Mouse (Mus musculus): ENCODE measurements around the gene Pde4dip. TPM values are rescaled to one million over a fixed set of nuclear protein-coding genes. Genes with fewer than 3 reads are reported as not detected.

The Pde4dip gene
- total RNA-seq, 1 experiment from 2014 or later = 9.7 TPM

DNA sequence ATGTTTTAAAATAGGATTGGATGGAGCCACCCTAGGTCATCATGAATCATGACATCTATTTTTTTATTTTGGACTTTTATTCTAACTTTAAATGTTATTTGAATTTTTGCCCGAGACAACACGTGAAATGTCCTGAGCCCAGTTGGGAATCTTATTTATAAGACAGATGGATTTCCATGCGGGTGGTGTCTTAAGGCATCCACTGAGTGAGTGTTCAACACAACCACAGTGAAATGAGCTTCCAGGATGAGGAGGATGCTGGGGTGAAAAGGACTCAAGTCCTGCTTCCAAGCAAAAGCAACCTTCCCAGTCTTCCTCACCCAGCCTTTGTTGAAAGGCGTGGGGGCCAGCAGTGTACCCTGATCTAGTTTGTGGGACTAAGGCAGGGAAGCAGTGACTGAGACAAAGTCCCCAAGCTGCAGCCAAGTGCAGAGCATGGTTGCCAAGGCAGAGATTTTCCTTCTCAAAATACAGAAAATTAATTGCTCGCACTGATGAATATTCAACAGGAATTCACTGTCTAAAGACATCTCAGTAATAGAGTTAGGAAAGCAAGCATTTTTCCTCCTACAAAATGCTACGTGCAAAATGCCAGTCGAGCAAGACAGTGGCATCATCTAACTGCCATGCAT lies 27.6 kb downstream of the Pde4dip start:
- ATAC-seq (replicated peaks in 1 of 2; ENCODE audit: insufficient read depth in 1 of 2, low FRiP score in 2 of 2, low TSS enrichment in 1 of 2, low read depth in 1 of 2, poor library complexity in 2 of 2, severe bottlenecking in 2 of 2) = no peak

- no peak for ATAC-seq (replicated peaks in 1 of 2; ENCODE audit: insufficient read depth in 1 of 2, low FRiP score in 2 of 2, low TSS enrichment in 1 of 2, low read depth in 1 of 2, poor library complexity in 2 of 2, severe bottlenecking in 2 of 2)
Measured at GRCm38 (mm10) chr3:97859400-97859799, 29.1 kb downstream of the Pde4dip start.

DNA sequence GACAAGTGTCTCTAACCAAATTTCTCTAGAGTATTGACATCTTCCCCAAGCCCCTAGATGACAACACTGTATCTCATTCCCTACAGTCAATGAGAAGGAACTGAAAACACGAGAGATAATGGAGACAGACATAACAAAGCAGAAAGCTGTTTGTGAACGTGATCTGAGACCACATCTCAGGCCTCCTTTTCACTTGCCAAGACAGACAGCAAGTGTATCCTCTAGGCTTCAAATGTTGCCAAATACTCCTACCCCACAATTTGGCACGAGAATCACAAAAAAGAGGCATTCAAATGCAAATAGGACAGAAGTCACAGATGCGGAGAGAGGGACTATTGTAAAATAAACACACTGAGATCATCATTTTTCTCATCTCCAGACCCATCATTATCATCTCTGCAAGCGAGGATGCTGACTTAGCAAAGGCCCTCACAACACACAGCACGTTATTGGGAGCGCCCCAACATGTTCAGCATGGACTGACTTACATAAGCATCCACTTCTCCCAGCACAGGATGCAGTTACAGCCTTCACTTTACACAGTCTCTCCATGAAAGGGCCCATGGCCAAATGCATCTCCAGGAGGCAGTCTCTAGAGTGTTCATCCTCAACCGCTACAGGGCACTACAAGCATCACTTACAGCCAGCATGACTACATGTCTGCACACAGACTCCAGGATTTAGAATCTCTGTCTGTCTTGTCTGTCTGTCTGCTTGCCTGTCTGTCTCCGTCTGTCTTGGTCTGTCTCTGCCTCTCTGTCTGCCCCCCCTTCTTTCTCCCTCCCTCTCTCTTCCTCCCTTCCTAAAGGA lies 33.7 kb downstream of the Pde4dip start:
- ATAC-seq (replicated peaks in 1 of 2; ENCODE audit: insufficient read depth in 1 of 2, low FRiP score in 2 of 2, low TSS enrichment in 1 of 2, low read depth in 1 of 2, poor library complexity in 2 of 2, severe bottlenecking in 2 of 2) = no peak

DNA sequence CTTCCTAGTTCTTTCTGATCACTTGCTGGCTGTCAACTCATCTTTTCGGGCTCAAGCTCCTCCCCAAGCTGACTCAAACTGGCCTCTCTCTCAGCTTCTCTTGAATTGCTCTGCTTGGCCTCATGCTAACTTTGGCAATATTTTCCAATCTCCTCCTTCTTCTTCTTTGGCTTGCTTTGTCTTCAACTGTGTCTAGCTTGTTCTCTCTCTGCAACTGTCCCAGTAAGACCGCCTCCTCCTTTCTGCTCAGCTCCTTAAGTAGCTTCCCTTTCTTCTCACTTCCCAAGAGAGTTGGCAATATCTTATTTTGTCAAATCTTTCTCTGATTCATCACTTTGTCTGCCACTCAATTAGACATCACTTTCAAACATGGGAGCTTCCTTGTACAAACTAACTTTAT lies 36.7 kb downstream of the Pde4dip start:
- no peak for ATAC-seq (replicated peaks in 1 of 2; ENCODE audit: insufficient read depth in 1 of 2, low FRiP score in 2 of 2, low TSS enrichment in 1 of 2, low read depth in 1 of 2, poor library complexity in 2 of 2, severe bottlenecking in 2 of 2)

DNA sequence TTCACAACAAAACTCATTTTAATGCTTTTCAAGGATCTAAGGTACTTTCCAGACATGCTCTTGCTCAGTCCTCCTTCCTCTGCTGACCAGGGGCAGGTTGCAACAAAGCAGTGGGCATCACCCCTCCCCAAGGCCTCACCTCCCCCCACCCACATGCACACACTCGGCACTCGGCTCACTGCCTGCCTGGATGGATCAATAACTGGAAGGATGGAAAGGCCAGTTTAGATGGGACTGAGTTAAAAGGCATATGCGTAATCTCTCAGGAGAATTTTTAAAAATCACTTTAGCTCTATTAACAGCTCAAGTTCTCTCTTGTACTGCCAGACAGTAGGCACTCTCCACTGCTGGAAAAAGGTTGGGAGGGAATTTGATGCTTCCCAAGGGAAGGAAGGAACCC lies 40.9 kb downstream of the Pde4dip start:
- no peak for ATAC-seq (replicated peaks in 1 of 2; ENCODE audit: insufficient read depth in 1 of 2, low FRiP score in 2 of 2, low TSS enrichment in 1 of 2, low read depth in 1 of 2, poor library complexity in 2 of 2, severe bottlenecking in 2 of 2)

- ATAC-seq (replicated peaks in 1 of 2; ENCODE audit: insufficient read depth in 1 of 2, low FRiP score in 2 of 2, low TSS enrichment in 1 of 2, low read depth in 1 of 2, poor library complexity in 2 of 2, severe bottlenecking in 2 of 2) = no peak
Measured at GRCm38 (mm10) chr3:97846448-97846847, 42.1 kb downstream of the Pde4dip start.

DNA sequence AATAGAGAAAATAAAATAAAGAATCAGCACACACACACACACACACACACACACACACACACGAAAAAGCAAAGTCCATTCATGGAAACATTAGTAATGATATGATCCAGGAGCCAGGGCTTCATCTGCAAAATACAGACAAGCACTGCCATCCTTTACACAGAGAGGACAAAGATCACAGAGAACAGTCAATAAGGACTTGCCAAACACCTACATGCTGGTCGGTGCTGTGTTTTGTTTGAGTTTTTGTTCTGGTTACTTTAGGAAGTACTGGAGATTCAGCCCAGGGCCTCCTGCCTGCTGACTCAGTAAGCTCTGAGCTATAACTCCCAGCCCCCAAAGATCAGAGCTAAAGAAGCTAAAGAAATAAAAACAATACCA lies 43.7 kb downstream of the Pde4dip start:
- no peak for ATAC-seq (replicated peaks in 1 of 2; ENCODE audit: insufficient read depth in 1 of 2, low FRiP score in 2 of 2, low TSS enrichment in 1 of 2, low read depth in 1 of 2, poor library complexity in 2 of 2, severe bottlenecking in 2 of 2)

- ATAC-seq (replicated peaks in 1 of 2; ENCODE audit: insufficient read depth in 1 of 2, low FRiP score in 2 of 2, low TSS enrichment in 1 of 2, low read depth in 1 of 2, poor library complexity in 2 of 2, severe bottlenecking in 2 of 2) = no peak
Measured at GRCm38 (mm10) chr3:97844163-97844820, 44.2 kb downstream of the Pde4dip start.

GRCm38 (mm10) chr3:97842641-97843040 lies 45.9 kb downstream of the Pde4dip start:
- ATAC-seq (replicated peaks in 1 of 2; ENCODE audit: insufficient read depth in 1 of 2, low FRiP score in 2 of 2, low TSS enrichment in 1 of 2, low read depth in 1 of 2, poor library complexity in 2 of 2, severe bottlenecking in 2 of 2) = peak in 1 of 2 experiments; percentile 56; a peak in 2 of 4 replicates

GRCm38 (mm10) chr3:97840439-97840838 lies 48.1 kb downstream of the Pde4dip start:
- ATAC-seq (replicated peaks in 1 of 2; ENCODE audit: insufficient read depth in 1 of 2, low FRiP score in 2 of 2, low TSS enrichment in 1 of 2, low read depth in 1 of 2, poor library complexity in 2 of 2, severe bottlenecking in 2 of 2) = peak; percentile 58 to 62; a peak in 3 of 4 replicates

DNA sequence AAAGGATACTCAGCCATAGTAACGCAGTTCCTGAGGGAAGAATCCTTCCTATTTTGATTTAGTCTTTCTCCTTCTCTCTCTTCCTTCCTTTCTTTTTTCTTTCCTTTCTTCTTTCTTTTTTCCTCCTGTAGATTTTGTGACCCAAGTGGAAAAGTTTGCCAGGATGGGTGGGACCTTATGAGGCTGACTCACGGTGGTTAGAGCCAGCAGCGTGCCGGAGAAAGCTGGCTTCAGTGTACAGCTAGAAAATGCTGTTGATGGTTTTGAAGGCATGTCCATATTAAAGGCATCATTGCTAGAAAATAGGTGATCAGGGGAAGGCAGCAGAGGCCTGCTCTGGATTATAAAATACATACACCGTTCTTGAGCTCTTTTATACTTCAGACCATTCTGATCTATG lies 52.6 kb downstream of the Pde4dip start:
- ATAC-seq (replicated peaks in 1 of 2; ENCODE audit: insufficient read depth in 1 of 2, low FRiP score in 2 of 2, low TSS enrichment in 1 of 2, low read depth in 1 of 2, poor library complexity in 2 of 2, severe bottlenecking in 2 of 2) = no peak

DNA sequence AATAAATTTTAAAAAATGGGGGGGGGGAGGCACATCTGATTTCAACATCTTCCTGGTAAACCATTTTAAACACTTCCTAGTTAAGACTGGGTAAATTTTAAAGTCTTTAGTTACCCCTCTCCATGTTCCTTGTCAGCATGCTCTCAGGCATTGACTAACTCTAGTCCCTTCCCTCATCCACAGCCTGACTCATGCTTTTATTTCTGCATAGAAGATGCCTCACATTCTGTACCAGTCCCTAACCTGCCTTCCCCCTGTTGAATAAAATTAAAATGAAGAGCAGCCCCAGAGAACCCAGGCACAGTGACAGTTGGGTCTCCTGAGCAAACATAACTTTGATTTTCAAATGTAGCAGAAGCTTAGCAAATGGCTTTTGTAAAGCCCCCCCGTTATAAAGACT lies 53.9 kb downstream of the Pde4dip start:
- ATAC-seq (replicated peaks in 1 of 2; ENCODE audit: insufficient read depth in 1 of 2, low FRiP score in 2 of 2, low TSS enrichment in 1 of 2, low read depth in 1 of 2, poor library complexity in 2 of 2, severe bottlenecking in 2 of 2) = no peak

DNA sequence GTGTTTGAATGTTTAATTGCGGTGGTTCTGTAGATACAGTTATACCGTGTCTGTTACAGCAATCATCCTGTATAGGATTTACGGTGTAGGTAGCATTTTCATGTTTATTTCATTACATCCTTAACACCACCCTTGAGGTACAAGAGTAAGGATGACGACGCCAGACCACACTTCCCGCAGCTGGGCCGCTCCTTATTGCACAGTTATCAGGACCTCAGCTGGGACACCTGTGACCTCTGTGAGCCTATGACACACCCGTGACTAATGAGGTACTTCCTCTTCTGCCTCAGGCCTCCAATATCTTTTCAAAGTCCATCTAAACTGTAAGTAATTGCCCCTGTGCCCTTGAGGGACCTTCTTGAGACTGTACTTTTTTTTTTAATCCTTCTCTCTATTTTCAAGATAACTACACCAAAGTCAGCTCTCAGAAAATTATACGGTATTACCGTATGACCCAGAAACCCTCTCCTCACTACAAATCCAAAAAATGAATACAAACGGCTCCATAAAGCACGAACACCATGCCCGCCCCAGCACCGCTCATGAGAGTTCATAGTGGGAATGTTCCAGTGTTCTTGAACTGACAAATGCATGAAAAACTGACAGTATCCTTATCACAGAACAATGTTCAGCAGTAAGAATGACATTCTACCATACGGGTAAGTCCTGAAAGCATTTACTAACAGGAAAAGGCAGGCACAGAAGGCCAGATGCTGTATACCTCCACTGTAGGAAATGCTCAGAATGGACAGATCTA lies 56.8 kb downstream of the Pde4dip start:
- peak; percentile 62 to 67 for ATAC-seq (replicated peaks in 1 of 2; ENCODE audit: insufficient read depth in 1 of 2, low FRiP score in 2 of 2, low TSS enrichment in 1 of 2, low read depth in 1 of 2, poor library complexity in 2 of 2, severe bottlenecking in 2 of 2)

DNA sequence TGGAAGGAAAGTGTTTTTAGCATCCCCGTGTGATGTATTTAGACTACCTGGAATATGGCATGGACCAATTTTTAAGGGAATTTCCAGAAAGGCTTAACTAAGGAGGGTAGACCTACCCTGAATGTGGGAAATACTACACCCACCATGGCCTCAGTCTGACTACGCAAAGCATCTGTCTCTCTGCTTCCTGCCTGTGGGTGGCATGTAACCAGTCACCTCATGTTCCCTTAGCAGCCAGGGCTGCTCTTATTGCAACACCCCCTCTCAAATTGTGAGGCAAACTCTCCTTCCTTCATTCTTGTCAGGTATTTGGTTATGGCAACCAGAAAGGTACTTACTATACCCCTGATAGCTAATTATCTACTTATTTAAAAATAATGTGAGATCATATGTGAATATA lies 57.9 kb downstream of the Pde4dip start:
- peak in 1 of 2 experiments; percentile 45; a peak in 1 of 4 replicates for ATAC-seq (replicated peaks in 1 of 2; ENCODE audit: insufficient read depth in 1 of 2, low FRiP score in 2 of 2, low TSS enrichment in 1 of 2, low read depth in 1 of 2, poor library complexity in 2 of 2, severe bottlenecking in 2 of 2)

GRCm38 (mm10) chr3:97830122-97830521 lies 58.4 kb downstream of the Pde4dip start:
- ATAC-seq (replicated peaks in 1 of 2; ENCODE audit: insufficient read depth in 1 of 2, low FRiP score in 2 of 2, low TSS enrichment in 1 of 2, low read depth in 1 of 2, poor library complexity in 2 of 2, severe bottlenecking in 2 of 2) = no peak

DNA sequence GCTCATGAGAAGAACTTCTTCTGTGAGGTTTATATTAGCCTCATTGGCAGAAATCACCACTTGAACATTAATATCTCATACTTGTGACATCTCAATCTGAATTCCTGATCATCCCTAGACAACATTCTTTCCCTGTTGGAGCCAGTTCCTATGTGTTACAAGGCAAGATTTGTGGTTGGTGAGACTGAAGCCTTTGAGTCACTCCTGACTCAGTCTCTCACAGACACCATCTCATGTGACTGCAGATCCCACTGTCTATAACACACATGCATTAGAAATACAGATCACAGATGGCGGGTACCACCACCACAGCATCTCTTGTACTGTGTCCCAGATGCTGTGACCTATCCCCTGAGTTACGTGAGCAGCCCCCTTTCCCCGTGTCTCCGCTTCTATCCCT lies 60.2 kb downstream of the Pde4dip start:
- ATAC-seq (replicated peaks in 1 of 2; ENCODE audit: insufficient read depth in 1 of 2, low FRiP score in 2 of 2, low TSS enrichment in 1 of 2, low read depth in 1 of 2, poor library complexity in 2 of 2, severe bottlenecking in 2 of 2) = no peak

GRCm38 (mm10) chr3:97825246-97825645 lies 63.3 kb downstream of the Pde4dip start:
- ATAC-seq (replicated peaks in 1 of 2; ENCODE audit: insufficient read depth in 1 of 2, low FRiP score in 2 of 2, low TSS enrichment in 1 of 2, low read depth in 1 of 2, poor library complexity in 2 of 2, severe bottlenecking in 2 of 2) = no peak

GRCm38 (mm10) chr3:97824744-97825143 lies 63.8 kb downstream of the Pde4dip start:
- no peak for ATAC-seq (replicated peaks in 1 of 2; ENCODE audit: insufficient read depth in 1 of 2, low FRiP score in 2 of 2, low TSS enrichment in 1 of 2, low read depth in 1 of 2, poor library complexity in 2 of 2, severe bottlenecking in 2 of 2)

Measured in hematopoietic stem cell, adult 5-6 weeks (primary cell).